Mouse (Mus musculus) cerebellum, postnatal 10 days (tissue): ENCODE measurements around the gene C330021F23Rik.
"Not testable (repeated sequence)": the region's sequence is repeated elsewhere in the genome, so short reads cannot be mapped to it uniquely, and the experiment has no call there.

Source experiments
- DNase-seq, 2 experiments: peaks; one replicate each; pipeline ENCODE4 v3.0.0; 2021; ENCODE audit warnings: mixed read lengths in 2 of 2

Gene C330021F23Rik

DNA sequence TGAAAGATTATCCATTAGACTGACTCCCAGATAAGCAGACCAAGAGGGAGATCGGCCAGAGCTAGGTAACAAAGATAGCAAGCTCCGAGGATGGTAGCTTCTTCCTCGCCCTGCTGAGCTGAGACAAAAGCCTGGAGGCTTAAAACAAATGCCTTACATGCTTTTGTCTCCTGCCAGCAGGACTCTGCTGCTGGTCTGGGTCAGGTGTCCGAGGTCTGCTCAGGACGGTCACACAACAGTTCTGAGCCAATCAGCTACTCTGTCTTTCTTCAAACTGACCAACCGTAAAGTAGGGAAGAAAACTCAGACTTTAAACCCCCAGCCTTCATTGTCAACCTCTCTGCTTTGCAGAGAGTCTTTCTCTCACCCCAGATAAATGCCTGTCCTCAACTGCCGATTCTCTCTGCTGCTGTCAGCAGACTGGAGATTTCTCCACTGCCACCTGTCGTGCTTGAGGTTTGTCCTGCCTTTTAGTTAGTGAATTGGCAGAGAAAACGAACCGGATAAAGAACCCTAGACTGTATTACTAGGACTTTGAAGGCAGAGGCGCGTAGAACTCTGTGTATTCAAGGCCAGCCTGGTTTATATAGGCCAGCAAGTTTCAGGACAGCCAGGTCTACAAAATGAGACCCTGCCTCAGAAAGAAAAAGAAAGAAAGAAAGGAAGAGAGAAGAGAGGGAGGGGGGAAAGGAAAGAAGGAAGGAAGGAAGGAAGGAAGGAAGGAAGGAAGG is at the start of gene C330021F23Rik:
C330021F23Rik (plus strand) TSS at position 350 of the 731 bp plus-strand sequence.
- DNase-seq = no peak

DNA sequence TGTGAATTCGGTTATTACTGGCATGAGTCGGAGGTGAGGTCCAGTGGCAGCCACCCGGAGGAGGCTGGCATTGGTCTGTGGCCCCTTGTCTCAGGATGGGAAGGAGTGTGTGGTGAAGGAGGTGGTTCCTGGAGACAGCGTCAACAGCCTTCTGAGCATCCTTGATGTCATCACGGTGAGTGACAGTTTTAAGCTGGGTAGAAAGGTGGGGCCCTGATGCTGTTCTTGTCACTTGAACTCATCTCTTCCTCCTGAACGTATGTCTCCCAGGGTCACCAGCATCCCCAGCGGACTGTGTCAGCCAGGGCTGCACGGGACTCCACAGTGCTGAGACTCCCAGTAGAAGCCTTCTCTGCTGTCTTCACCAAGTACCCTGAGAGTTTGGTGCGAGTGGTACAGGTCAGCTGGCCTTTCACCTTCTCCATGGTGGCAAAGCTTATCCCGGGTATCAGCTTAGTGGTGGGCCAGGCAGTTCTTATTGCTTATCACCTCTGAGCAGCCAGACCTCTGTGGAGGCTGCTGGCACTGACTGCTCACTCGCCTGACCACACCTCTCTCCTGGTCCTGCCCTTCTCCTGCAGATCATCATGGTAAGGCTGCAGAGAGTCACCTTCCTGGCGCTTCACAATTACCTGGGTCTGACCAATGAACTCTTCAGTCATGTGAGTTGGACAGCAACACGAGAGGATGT is 45.6 kb upstream of the C330021F23Rik start:
- DNase-seq = no peak

DNA sequence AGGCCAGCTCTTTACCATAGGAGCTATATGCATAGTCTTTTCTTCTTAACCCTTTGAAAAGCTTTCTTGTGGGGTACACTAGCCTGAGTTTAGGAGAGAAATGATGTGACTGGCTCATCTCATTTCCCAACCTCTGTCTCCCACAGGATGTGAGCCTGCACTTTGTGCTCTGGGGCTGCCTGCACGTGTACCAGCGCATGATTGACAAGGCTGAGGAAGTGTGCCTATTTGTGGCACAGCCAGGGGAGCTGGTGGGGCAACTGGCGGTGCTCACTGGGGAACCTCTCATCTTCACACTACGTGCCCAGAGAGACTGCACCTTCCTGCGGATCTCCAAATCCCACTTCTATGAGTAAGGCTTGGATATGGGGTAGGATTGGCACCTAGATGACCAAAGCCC is 37.0 kb upstream of the C330021F23Rik start:
- no peak for DNase-seq

DNA sequence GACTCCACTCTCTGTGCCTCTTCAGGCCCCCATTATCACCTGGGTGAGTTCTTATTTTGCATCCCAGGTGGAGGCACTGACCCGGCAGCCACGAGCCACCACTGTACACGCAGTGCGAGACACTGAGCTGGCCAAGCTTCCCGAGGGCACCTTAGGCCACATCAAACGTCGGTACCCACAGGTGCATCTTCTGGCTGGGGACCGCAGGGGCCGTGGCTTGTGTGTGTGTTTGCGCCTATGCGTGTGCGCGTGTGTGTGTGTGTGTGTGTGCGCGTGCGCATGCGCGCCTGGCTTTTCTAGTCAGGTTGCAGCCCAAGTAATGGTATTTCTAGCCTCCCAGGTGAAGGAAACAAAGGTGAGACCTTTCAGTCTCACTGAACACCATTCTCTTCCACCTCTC is 35.9 kb upstream of the C330021F23Rik start:
- DNase-seq = no peak

GRCm38 (mm10) chr8:3536053-3536841 is 31.5 kb upstream of the C330021F23Rik start:
- no peak for DNase-seq

DNA sequence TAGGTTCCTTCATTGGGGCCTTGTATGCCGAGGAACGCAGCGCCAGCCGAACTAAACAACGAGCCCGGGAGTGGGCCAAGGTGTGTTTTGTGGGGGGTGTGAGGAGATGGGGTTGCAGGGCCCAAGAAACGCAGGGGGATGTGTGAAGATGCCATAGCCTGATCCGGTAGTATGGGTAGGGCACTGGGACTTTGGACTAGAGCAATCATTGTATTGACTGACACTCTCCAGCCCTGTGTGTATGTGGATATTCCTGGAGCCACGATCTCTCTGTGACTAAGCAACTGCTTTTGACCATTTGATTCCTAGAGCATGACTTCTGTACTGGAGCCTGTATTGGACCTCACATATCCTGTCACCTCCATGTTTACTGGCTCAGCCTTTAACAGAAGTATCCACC is 30.9 kb upstream of the C330021F23Rik start:
- DNase-seq = no peak

DNA sequence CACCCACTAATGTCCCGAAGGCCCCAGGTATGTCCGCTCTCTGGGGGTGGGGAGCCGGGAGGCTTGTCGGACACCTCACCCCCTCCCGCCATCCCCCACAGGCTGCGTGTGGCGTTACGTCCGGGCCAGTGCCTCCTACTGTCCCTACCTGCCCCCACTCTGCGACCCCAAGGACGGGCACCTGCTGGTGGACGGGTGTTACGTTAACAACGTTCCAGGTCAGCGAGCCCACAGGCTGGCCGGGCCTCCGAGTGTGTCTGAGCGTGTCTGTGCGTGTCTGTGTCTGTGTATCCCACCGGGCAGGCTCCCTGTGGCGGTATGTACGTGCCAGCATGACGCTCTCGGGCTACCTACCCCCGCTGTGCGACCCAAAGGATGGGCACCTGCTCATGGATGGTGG is 30.1 kb upstream of the C330021F23Rik start:
- no peak for DNase-seq

GRCm38 (mm10) chr8:3539146-3539545 is 28.6 kb upstream of the C330021F23Rik start:
- DNase-seq = no peak

- DNase-seq = no peak
Measured at GRCm38 (mm10) chr8:3540076-3540475, 27.7 kb upstream of the C330021F23Rik start.

DNA sequence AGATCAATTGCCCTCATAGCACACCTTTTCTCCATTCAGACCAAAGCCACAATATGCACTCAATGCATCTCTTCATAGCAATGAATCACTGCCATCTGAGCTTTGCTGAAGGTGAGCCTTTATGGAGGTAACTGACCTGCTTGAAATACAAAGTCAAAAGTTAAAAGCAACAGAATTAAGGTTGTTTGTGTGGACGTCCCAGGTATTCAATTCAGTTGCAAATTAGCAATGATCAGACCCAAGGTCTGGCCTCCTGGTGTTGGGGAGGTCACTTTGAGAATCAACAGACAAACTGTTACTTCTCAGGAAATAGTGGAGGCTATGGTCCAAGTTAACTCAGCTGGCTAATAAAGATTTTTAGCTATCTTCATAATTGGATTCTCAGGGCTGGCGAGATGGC is 21.3 kb upstream of the C330021F23Rik start:
- DNase-seq = no peak

DNA sequence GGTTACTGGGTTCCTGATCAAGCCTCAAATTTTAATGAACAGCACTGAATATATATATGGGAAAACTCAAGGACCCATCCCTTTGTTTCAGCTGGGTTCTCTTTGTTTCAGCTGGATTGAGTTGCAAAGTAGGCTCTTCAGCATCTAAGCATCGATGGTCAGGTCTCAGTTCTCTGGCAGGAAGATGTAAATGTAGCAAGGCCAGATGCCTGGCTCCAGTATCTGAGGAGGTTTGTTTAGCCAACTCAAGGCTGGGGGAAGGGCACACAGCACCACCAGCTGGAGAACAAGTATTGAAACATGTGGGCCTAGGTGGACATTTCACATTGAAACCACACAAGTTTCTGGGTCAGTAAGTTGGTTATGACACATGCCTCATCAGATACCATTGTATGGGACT is 15.6 kb upstream of the C330021F23Rik start:
- DNase-seq = no peak

- no peak for DNase-seq
Measured at GRCm38 (mm10) chr8:3556114-3556513, 11.7 kb upstream of the C330021F23Rik start.

DNA sequence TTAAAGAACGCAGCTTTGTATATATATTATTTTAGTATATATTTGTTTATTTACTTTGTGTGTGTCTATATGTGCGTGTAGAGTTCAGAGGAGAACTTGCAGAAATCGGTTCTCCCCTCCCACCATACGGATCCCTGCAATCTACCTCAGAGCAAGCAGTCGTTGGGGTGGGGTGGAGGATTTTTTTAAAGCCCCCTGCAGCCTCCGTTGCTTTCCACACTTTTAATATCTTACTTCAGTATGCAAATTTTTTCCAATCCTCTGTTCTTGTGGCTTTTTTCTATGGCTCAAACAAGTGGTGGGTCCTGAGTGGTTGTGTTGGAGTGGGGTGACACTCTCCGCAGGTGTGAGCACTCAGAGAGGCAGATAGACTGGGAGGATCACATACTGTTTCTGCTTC is 588 bp downstream of the C330021F23Rik start:
- DNase-seq = no peak

GRCm38 (mm10) chr8:3569784-3570183 is 2.0 kb downstream of the C330021F23Rik start:
- no peak for DNase-seq

GRCm38 (mm10) chr8:3574546-3574945 is 6.8 kb downstream of the C330021F23Rik start:
- DNase-seq = no peak

GRCm38 (mm10) chr8:3576211-3576960 is 8.6 kb downstream of the C330021F23Rik start:
- no peak for DNase-seq

DNA sequence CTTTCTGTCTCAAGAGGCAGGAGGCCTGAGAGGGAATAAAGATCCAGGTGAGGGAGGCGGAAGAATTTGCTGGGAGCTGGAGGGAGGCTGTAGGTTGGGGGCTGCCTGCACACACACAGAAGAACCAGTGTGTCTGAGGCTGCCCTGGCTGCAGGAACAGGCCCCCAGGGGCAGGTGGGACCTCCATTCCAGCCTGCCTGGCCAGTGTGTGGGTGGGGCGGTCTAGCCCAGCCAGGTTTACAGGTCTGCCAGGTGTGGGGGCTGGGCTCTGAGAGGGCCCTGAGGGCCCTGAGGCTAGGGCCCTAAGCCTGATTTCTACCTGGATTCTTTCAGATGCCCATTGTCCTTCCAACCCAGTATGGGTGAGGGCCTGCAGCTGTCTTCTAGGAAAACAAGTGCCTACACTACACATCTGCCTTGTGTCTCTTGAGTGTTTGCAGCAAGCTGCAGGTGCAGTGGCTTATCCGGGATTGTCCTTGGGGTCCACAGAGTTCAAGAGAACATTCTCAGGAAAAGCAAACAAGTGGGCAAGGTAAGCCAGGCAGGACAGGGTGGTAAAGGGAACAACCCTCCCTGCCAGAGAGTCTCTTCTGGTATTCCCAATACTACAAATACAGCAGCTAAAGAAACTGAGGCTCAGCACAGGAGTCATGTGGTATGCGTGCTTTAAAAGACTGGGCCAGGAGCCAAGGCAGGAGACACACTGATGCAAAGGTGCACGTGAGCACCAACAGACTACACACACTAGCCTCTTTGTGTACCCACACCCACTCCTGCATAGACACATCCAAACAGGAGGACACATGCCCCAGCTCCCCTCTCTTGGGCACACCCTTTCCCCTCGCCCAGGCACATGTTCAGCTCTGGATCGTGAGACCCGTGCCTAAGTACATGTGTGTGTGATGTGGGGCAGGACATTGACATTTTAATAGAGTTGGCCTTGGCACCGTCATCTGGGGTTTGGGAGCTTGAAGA is 11.9 kb downstream of the C330021F23Rik start:
- DNase-seq = no peak

DNA sequence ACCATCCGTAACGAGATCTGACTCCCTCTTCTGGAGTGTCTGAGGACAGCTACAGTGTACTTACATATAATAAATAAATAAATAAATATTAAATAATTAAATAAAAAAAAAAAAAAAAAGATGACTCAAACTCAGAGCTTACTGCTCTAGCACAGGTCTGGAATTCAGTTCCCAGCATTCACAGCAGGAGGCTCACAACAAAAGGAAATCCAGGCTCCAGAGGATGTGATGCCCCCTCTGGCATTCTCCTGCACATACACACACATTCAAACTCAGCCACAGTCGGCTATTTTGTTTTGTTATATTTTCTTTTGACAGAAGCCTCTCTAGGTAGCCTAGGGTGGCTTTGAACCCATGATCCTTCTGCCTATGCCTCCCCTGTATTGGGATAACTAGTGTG is 14.2 kb downstream of the C330021F23Rik start:
- DNase-seq = not testable (repeated sequence)

DNA sequence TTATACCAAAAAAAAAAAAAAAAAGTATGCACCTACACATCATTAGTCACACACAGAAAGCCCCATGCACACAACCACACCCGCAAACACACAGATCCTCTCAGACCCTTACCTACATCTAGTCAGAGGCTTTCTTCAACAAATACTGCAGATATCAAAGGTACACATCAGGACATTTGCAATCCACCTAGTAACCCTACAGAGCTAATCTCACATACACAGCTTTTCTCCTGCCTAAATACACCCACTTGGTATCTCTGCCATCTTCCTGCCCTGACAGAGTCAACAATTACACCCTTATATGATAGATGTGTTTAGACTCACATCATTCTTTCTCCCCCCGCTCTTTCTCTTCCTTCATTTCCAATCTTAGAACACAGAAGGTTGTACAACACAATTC is 18.7 kb downstream of the C330021F23Rik start:
- no peak for DNase-seq

DNA sequence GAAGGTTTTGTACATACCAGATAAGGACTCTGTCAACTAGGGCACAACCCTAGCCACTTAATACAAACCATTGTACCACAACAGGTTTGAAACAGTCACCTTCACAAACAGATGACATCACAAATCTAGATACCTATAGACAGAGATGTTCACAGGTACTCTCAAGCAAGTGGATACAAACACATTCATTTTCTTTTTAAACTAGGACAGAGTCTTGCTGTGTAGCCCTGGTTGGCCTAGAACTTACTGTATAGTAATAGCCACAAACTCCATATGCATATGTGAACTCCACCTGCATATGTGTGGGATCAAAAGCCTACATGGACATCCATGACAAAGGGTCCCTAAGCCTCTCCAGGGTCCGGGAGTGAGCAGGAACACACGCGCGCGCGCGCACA is 19.2 kb downstream of the C330021F23Rik start, which contains the start of gene Camsap3:
Camsap3 (plus strand) TSS at position 301 of the 398 bp plus-strand sequence.
- no peak for DNase-seq
